Mouse (Mus musculus) lung, postnatal 36 days (tissue): ENCODE measurements around the gene March7.

Source experiments
- DNase-seq: peaks from one replicate; pipeline ENCODE4 v3.0.0; 2022; ENCODE audit warnings: mixed read lengths

Gene March7

GRCm38 (mm10) chr2:60289451-60289850 is 79.8 kb downstream of the March7 start:
- DNase-seq = peak; percentile 54

- DNase-seq = no peak
These were observed 81.7 kb downstream of the March7 start for GRCm38 (mm10) chr2:60291381-60291780.

GRCm38 (mm10) chr2:60298266-60298665 is 88.6 kb downstream of the March7 start:
- DNase-seq = peak; percentile 63

GRCm38 (mm10) chr2:60299323-60299722 is 89.6 kb downstream of the March7 start:
- DNase-seq = no peak
